Mouse (Mus musculus) layer of hippocampus, postnatal 14 days (tissue): ENCODE measurements around the gene Cfap126. TPM values are rescaled to one million over a fixed set of nuclear protein-coding genes. Genes with fewer than 3 reads are reported as not detected.
A peak's percentile ranks its signal among the peaks of the same experiment; 100 is the strongest.
"Not testable (repeated sequence)": the region's sequence is repeated elsewhere in the genome, so short reads cannot be mapped to it uniquely, and the experiment has no call there.

Experiments
- DNase-seq, 2 experiments: peaks; one replicate each; pipeline ENCODE4 v3.0.0; 2021 to 2022; ENCODE audit warnings: low spot score in 2 of 2, mixed read lengths in 1 of 2
- total RNA-seq, 2 experiments: library from RNA; stranded (reverse); gene quantifications; 2 replicates each; pipeline ENCODE4 v1.2.3; 2021

Gene Cfap126
- total RNA-seq, 2 experiments from 2014 or later, result 1.8 to 3.9 TPM

GRCm38 (mm10) chr1:171122932-171123331, 9.2 kb downstream of the Cfap126 start:
- no peak for DNase-seq

- DNase-seq, result no peak
Observed at GRCm38 (mm10) chr1:171124398-171124797, 10.7 kb downstream of the Cfap126 start.

- DNase-seq, result peak; percentile 12 to 51
Observed at GRCm38 (mm10) chr1:171129251-171129650, 15.5 kb downstream of the Cfap126 start.

- DNase-seq, result no peak
Observed at GRCm38 (mm10) chr1:171130971-171131370, 17.3 kb downstream of the Cfap126 start.

- no peak for DNase-seq
Observed at GRCm38 (mm10) chr1:171135600-171135999, 21.9 kb downstream of the Cfap126 start.

GRCm38 (mm10) chr1:171137486-171138155, 23.9 kb downstream of the Cfap126 start:
- DNase-seq, result not testable (repeated sequence)

- not testable (repeated sequence) for DNase-seq
Observed at GRCm38 (mm10) chr1:171142981-171143380, 29.3 kb downstream of the Cfap126 start.

- peak; percentile 91 to 96 for DNase-seq
Observed at GRCm38 (mm10) chr1:171149974-171150760, 36.4 kb downstream of the Cfap126 start, which contains the start of the genes Sdhc and Mpz. Gene Sdhc (minus strand): TSS chr1:171150603. Gene Mpz (plus strand): TSS chr1:171150711.

- DNase-seq, result peak; percentile 16 to 22
Observed at GRCm38 (mm10) chr1:171150838-171151391, 37.2 kb downstream of the Cfap126 start.

GRCm38 (mm10) chr1:171151966-171152365, 38.2 kb downstream of the Cfap126 start:
- no peak for DNase-seq

- DNase-seq, result no peak
Observed at GRCm38 (mm10) chr1:171156644-171157043, 42.9 kb downstream of the Cfap126 start.

GRCm38 (mm10) chr1:171157965-171158364, 44.2 kb downstream of the Cfap126 start:
- DNase-seq, result no peak

GRCm38 (mm10) chr1:171159485-171159975, 45.8 kb downstream of the Cfap126 start:
- no peak for DNase-seq

- no peak for DNase-seq
Observed at GRCm38 (mm10) chr1:171162526-171162925, 48.8 kb downstream of the Cfap126 start.

GRCm38 (mm10) chr1:171164258-171164657, 50.5 kb downstream of the Cfap126 start:
- DNase-seq, result no peak

GRCm38 (mm10) chr1:171165629-171166345, 52.1 kb downstream of the Cfap126 start:
- DNase-seq, result no peak

- DNase-seq, result no peak
Observed at GRCm38 (mm10) chr1:171168906-171169305, 55.2 kb downstream of the Cfap126 start.

- no peak for DNase-seq
Observed at GRCm38 (mm10) chr1:171169913-171170312, 56.2 kb downstream of the Cfap126 start.

- DNase-seq, result no peak
Observed at GRCm38 (mm10) chr1:171171138-171171537, 57.4 kb downstream of the Cfap126 start.

- no peak for DNase-seq
Observed at GRCm38 (mm10) chr1:171172779-171173178, 59.1 kb downstream of the Cfap126 start.
